Mouse (Mus musculus) midbrain, embryonic 14.5 days (tissue): ENCODE measurements around the gene Myo1d. TPM values are rescaled to one million over a fixed set of nuclear protein-coding genes. Genes with fewer than 3 reads are reported as not detected.

Experiments used
- ATAC-seq: fragments of 200-750 bp; cut with Nextera tagmentation; 2 replicates; pipeline ENCODE4 v1.8.0; 2017; ENCODE audit warnings: moderate number of reproducible peaks, moderate library complexity; ENCODE audit not compliant: low FRiP score, low TSS enrichment
- DNase-seq: peaks from one replicate; pipeline ENCODE4 v3.0.0-alpha.2; 2015
- H3K27ac ChIP-seq: fragments of 300-500 bp; sonication (generic); replicated peaks from 2 replicates; pipeline ENCODE4 v1.5.1; 2014; ENCODE audit warnings: mild to moderate bottlenecking, low read depth, low read length, moderate library complexity
- H3K27me3 ChIP-seq: fragments of 300-500 bp; sonication (generic); 2 replicates; pipeline ENCODE4 v1.6.1; 2014; ENCODE audit warnings: low read length, control low read depth, mixed read lengths; ENCODE audit not compliant: control insufficient read depth, insufficient read depth
- H3K36me3 ChIP-seq: fragments of 300-500 bp; sonication (generic); 2 replicates; pipeline ENCODE4 v1.6.1; 2014; ENCODE audit warnings: low read length, control low read depth; ENCODE audit not compliant: control insufficient read depth, insufficient read depth
- H3K4me1 ChIP-seq: fragments of 300-500 bp; sonication (generic); 2 replicates; pipeline ENCODE4 v1.6.1; 2014; ENCODE audit warnings: mild to moderate bottlenecking, antibody characterized with exemption, low read length, control low read depth; ENCODE audit not compliant: control insufficient read depth, insufficient read depth
- H3K4me2 ChIP-seq: fragments of 300-500 bp; sonication (generic); 2 replicates; pipeline ENCODE4 v1.6.1; 2014; ENCODE audit warnings: mild to moderate bottlenecking, low read length, moderate library complexity
- H3K4me3 ChIP-seq: fragments of 300-500 bp; sonication (generic); replicated peaks from 2 replicates; pipeline ENCODE4 v1.5.1; 2014; ENCODE audit warnings: low read depth, low read length
- H3K9ac ChIP-seq: fragments of 300-500 bp; sonication (generic); replicated peaks from 2 replicates; pipeline ENCODE4 v1.6.1; 2014; ENCODE audit warnings: mild to moderate bottlenecking, low read length, moderate library complexity
- H3K9me3 ChIP-seq: fragments of 300-500 bp; sonication (generic); 2 replicates; pipeline ENCODE4 v1.6.1; 2016; ENCODE audit warnings: low read length, control low read depth, mixed read lengths; ENCODE audit not compliant: control insufficient read depth
- WGBS: fragments of 180-500 bp; shearing (Covaris S2); extraction: QIAGEN DNeasy Blood & Tissue Kit; methylation state at CpG from one replicate; pipeline ENCODE4 v1.1.7; 2014; 5-methylcytosine and 5-hydroxymethylcytosine counted together
- polyA plus RNA-seq: library from polyadenylated mRNA; unstranded; fragments of >200 nt; fragmentation: Nextera tagmentation; extraction: Ambion mirVana; gene quantifications from 2 replicates; pipeline ENCODE4 v1.2.1, GENCODE M21; 2014

Myo1d gene
- polyA plus RNA-seq, 1 experiment from 2014 or later, result 2.6 TPM

- Histone ChIP-seq H3K27me3 (no peaks in the 10 kb centered on the region), H3K4me3 (peak overlapping the region; percentile 49), H3K9me3 (no peaks in the 10 kb centered on the region), H3K4me1 (peaks cover 15% of the 10 kb centered on the region), H3K9ac (peak overlapping the region; percentile 79), H3K27ac (no peak overlapping the region), H3K36me3 (0 out of 2 replicates have a peak, but pooled peaks cover 5% of the 10 kb centered on the region), H3K4me2 (peak overlapping the region; percentile 92)
- DNase-seq (no peak), ATAC-seq (0 out of 2 replicates have a peak, but pooled peaks have one; percentile 2)
- 44% methylated on average over 6 of the region's 6 CpGs for WGBS
These were observed 29.8 kb upstream of the Myo1d start for GRCm38 (mm10) chr11:80809666-80809992.

- ATAC-seq (no peak), DNase-seq (no peak)
- 80% methylated on average over 6 of the region's 6 CpGs for WGBS
- Histone ChIP-seq H3K27me3 (no peaks in the 10 kb centered on the region), H3K9ac (no peak overlapping the region), H3K9me3 (no peaks in the 10 kb centered on the region), H3K4me2 (no peak overlapping the region), H3K36me3 (no peaks in the 10 kb centered on the region), H3K4me1 (peaks cover 15% of the 10 kb centered on the region), H3K4me3 (no peak overlapping the region), H3K27ac (no peak overlapping the region)
These were observed 28.8 kb upstream of the Myo1d start for GRCm38 (mm10) chr11:80808551-80809070.

- 71% methylated on average over 3 of the region's 3 CpGs for WGBS
- ATAC-seq, result no peak
- no peak overlapping the region for H3K27ac ChIP-seq
- no peaks in the 10 kb centered on the region for H3K9me3 ChIP-seq
- no peak overlapping the region for H3K9ac ChIP-seq
- no peaks in the 10 kb centered on the region for H3K4me1 ChIP-seq
- no peak for DNase-seq
- no peaks in the 10 kb centered on the region for H3K36me3 ChIP-seq
- no peak overlapping the region for H3K4me3 ChIP-seq
- H3K27me3 ChIP-seq, result no peaks in the 10 kb centered on the region
- no peak overlapping the region for H3K4me2 ChIP-seq
These were observed 22.9 kb upstream of the Myo1d start for GRCm38 (mm10) chr11:80802706-80803105.

GRCm38 (mm10) chr11:80799979-80800378 lies 20.2 kb upstream of the Myo1d start:
- no peak overlapping the region for H3K4me3 ChIP-seq
- no peak overlapping the region for H3K27ac ChIP-seq
- DNase-seq (no peak), ATAC-seq (no peak)
- H3K4me1 ChIP-seq, result no peaks in the 10 kb centered on the region
- no peaks in the 10 kb centered on the region for H3K36me3 ChIP-seq
- no peak overlapping the region for H3K4me2 ChIP-seq
- 46% methylated on average over 3 of the region's 3 CpGs for WGBS
- H3K9me3 ChIP-seq, result no peaks in the 10 kb centered on the region
- H3K27me3 ChIP-seq, result no peaks in the 10 kb centered on the region
- H3K9ac ChIP-seq, result no peak overlapping the region

- H3K36me3 ChIP-seq, result no peaks in the 10 kb centered on the region
- H3K9me3 ChIP-seq, result no peaks in the 10 kb centered on the region
- DNase-seq (no peak), ATAC-seq (no peak)
- no peaks in the 10 kb centered on the region for H3K27me3 ChIP-seq
- no peak overlapping the region for H3K27ac ChIP-seq
- no peak overlapping the region for H3K4me3 ChIP-seq
- no peak overlapping the region for H3K9ac ChIP-seq
- H3K4me1 ChIP-seq, result no peaks in the 10 kb centered on the region
- WGBS, result 85% methylated on average over 8 of the region's 8 CpGs
- no peak overlapping the region for H3K4me2 ChIP-seq
These were observed 15.6 kb upstream of the Myo1d start for GRCm38 (mm10) chr11:80795431-80795830.

- ATAC-seq, result no peak
- WGBS, result 88% methylated on average over 4 of the region's 4 CpGs
- no peak overlapping the region for H3K9ac ChIP-seq
These were observed 14.5 kb upstream of the Myo1d start for GRCm38 (mm10) chr11:80794290-80794689.

GRCm38 (mm10) chr11:80793386-80793785 lies 13.6 kb upstream of the Myo1d start:
- Histone ChIP-seq H3K4me2 (no peak overlapping the region), H3K36me3 (no peaks in the 10 kb centered on the region)
- DNase-seq, result no peak

More at GRCm38 (mm10) chr11:80794290-80794689, 14.5 kb upstream of the Myo1d start:
- Histone ChIP-seq H3K36me3 (no peaks in the 10 kb centered on the region), H3K27ac (no peak overlapping the region), H3K4me3 (no peak overlapping the region), H3K4me2 (no peak overlapping the region), H3K4me1 (no peaks in the 10 kb centered on the region), H3K9me3 (no peaks in the 10 kb centered on the region), H3K27me3 (no peaks in the 10 kb centered on the region)
- DNase-seq, result no peak

GRCm38 (mm10) chr11:80791677-80792432 lies 12.0 kb upstream of the Myo1d start:
- Histone ChIP-seq H3K4me2 (no peak overlapping the region), H3K4me1 (no peaks in the 10 kb centered on the region), H3K36me3 (no peaks in the 10 kb centered on the region), H3K9me3 (no peaks in the 10 kb centered on the region), H3K9ac (no peak overlapping the region), H3K27ac (no peak overlapping the region), H3K27me3 (no peaks in the 10 kb centered on the region), H3K4me3 (no peak overlapping the region)
- ATAC-seq (no peak), DNase-seq (no peak)
- 71% methylated on average over 3 of the region's 3 CpGs for WGBS

More at GRCm38 (mm10) chr11:80793386-80793785, 13.6 kb upstream of the Myo1d start:
- no peaks in the 10 kb centered on the region for H3K9me3 ChIP-seq
- no peak overlapping the region for H3K9ac ChIP-seq
- no peaks in the 10 kb centered on the region for H3K4me1 ChIP-seq
- ATAC-seq, result no peak
- no peak overlapping the region for H3K4me3 ChIP-seq
- no peaks in the 10 kb centered on the region for H3K27me3 ChIP-seq
- WGBS, result 87% methylated on average over 4 of the region's 4 CpGs
- H3K27ac ChIP-seq, result no peak overlapping the region

- no peak overlapping the region for H3K4me3 ChIP-seq
- no peak for ATAC-seq
- H3K27me3 ChIP-seq, result no peaks in the 10 kb centered on the region
- DNase-seq, result no peak
- no peak overlapping the region for H3K4me2 ChIP-seq
- no peak overlapping the region for H3K27ac ChIP-seq
- H3K4me1 ChIP-seq, result no peaks in the 10 kb centered on the region
- H3K36me3 ChIP-seq, result no peaks in the 10 kb centered on the region
- no peak overlapping the region for H3K9ac ChIP-seq
- H3K9me3 ChIP-seq, result no peaks in the 10 kb centered on the region
- 66% methylated on average over 3 of the region's 3 CpGs for WGBS
These were observed 10.6 kb upstream of the Myo1d start for GRCm38 (mm10) chr11:80790413-80790812.
